Mouse (Mus musculus) lung, adult 2 months (tissue): ENCODE data around the gene Tceanc.

Source experiments
- CTCF ChIP-seq: fragments of 200-500 bp; IDR thresholded peaks from 2 replicates; pipeline ENCODE4 v1.5.1; 2011; ENCODE audit warnings: mild to moderate bottlenecking, low read length, control low read depth; ENCODE audit not compliant: insufficient read depth
- POLR2A ChIP-seq: fragments of 200-500 bp; IDR thresholded peaks from 2 replicates; pipeline ENCODE4 v1.6.1; 2011; ENCODE audit warnings: low read depth, mild to moderate bottlenecking, control low read depth, low read length, borderline replicate concordance; ENCODE audit errors: extremely low read depth

DNA sequence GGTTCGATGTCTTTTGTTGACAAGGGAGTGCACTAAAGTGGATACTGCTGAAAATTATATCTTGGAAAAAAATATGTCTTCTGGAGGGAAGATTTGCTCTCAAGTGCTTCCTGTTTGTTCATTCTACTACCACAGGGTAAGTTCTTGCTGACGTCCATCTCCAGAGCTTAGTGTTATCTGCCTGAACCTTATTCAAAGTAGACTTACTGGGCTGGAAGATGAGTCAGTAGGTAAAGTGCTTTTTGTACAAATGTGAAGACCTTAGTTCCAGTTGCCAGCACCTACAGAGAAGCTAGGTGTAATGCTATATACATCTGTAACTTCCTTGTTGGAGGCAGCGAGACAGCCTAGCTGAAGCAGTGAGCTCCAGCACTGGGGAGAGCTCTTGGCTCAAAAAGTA is 2.4 kb downstream of the Tceanc start:
- TF ChIP-seq CTCF (no peak), POLR2A (no peak)
